Mouse (Mus musculus) testis, adult 2 months (tissue): ENCODE data around the gene Gpx8.

Experiments
- CTCF ChIP-seq: fragments of 200-500 bp; IDR thresholded peaks from 2 replicates; pipeline ENCODE4 v1.5.1; 2012; ENCODE audit warnings: low read depth, mild to moderate bottlenecking, inconsistent platforms, low read length, moderate library complexity; ENCODE audit not compliant: control insufficient read depth, insufficient read depth, insufficient replicate concordance
- POLR2A ChIP-seq: fragments of 200-500 bp; IDR thresholded peaks from 2 replicates; pipeline ENCODE4 v1.6.1; 2012; ENCODE audit warnings: low read depth, mild to moderate bottlenecking, inconsistent platforms, low read length, moderate library complexity; ENCODE audit not compliant: control insufficient read depth

GRCm38 (mm10) chr13:113087226-113088017, 41.2 kb upstream of the Gpx8 start:
- TF ChIP-seq POLR2A (no peak), CTCF (no peak)
